Mouse (Mus musculus): Measurements from ENCODE around the gene Rnf41.

Gene Rnf41

DNA sequence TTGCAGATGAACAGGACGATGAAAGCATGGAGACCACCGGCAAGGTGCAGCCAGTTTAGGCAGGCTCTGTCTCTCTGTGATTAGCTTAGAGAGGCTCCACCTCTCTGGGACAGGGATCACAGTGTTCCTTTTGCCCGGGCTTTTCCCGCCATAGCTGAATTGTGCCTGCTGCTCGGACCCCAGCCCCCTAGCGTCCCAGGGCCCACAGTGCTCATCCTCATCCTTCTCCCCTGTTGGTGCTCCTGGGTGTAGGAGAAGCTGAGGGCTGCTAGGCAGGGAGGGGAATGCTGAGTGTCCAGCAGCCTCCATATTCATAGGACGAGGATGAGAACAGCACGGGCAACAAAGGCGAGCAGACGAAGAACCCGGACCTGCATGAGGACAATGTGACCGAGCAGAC lies 62.9 kb downstream of the Rnf41 start:
- no peak for DNase-seq (ENCODE audit: low read depth, low spot score)

DNA sequence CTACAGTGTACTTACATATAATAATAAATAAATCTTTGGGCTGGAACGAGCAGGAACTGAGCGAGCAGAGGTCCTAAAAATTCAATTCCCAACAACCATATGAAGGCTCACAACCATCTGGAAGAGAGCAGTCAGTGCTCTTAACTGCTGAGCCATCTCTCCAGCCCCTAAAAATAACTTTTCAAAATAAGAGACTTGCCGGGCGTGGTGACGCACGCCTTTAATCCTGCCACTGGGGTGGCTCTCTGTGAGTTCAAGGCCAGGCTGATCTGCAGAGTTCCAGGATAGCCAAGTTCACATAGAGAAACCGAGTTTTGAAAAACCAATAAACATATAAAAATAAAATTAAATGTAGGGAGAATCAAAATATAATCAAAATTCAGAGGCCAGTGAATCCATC lies 74.9 kb downstream of the Rnf41 start:
- no peak for DNase-seq (ENCODE audit: low read depth, low spot score)

DNA sequence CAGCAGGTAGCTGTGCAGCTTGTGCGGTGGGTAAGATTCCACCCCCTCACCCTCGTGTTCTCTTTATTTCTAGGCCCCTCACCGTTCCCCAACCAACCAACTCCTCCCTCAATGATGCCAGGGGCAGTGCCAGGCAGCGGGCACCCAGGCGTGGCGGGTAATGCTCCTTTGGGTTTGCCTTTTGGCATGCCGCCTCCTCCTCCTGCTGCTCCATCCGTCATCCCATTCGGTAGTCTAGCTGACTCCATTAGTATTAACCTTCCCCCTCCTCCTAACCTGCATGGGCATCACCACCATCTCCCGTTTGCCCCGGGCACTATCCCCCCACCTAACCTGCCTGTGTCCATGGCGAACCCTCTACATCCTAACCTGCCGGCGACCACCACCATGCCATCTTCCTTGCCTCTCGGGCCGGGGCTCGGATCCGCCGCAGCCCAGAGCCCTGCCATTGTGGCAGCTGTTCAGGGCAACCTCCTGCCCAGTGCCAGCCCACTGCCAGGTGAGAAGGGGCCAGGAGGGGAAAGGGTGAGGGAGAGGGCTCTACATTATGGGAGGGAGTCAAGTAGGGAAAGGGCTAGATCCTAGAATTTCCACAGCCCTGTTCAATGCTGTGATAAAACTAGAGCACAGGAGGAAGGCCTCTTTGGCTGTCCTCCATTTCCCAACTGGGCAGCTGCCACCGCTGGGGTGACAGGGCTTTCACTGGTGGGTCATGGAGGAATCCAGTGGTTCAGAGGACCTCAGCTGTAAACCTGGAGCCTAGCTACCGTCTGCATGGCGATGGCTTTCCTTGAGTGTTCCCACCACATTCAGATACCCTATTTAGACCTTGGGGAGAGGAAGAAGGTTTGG lies 76.6 kb downstream of the Rnf41 start:
- DNase-seq (ENCODE audit: low read depth, low spot score) = no peak

DNA sequence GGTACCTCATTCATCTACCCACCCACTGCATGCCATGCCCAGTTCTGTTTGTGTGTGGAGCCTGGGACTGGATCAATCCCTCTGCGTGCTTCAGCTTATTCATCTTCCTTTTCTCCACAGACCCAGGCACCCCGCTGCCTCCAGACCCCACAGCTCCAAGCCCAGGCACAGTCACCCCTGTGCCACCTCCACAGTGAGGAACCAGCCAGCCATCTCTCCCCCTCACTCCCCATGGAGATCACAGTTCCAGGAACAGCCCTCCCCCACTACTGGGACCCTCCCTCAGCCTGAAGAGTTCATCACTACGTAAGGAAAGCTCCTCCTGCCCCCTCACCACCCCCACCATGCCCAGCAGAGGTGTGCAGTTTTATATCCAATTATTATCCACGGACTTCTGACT lies 77.3 kb downstream of the Rnf41 start:
- no peak for DNase-seq (ENCODE audit: low read depth, low spot score)

DNA sequence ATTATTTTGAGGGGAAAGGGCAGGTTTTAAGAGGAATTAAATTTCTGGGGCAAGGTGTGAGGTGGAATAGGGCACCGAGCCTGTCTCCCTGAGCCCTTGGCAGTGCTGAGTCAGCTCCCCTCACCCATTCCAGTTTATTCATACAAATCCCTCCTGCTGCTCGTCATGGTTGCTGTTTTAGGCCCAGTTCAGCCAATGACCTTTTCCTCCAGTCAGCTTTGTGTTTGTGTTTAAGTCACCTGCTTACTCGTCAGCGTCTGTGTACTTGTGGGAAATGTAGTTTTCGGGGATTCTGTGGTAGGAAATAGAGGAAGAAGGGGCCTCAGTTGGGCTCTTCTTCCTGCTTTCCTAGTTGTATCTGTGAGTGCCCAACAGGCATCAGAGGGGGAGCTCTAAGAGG lies 77.9 kb downstream of the Rnf41 start:
- no peak for DNase-seq (ENCODE audit: low read depth, low spot score)

DNA sequence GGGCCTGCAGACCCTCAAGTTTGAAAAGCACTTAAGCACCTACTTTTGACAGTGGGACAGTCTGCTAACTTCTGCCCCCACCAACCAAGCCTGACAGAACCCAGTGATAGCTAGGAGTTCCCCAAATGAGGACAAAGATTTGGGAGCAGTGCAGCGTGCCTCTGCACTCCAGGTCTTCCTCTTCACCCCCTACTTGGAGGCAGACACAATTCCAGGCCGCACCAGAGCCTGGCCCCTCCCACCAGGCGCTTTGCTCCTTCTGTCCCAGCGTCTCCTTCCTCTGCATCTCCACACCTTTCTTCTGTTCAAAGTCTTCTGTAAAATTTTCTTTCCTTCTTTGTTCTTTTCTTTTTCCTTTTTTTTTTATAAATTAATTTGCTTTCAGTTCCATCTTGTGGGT lies 78.3 kb downstream of the Rnf41 start:
- DNase-seq (ENCODE audit: low read depth, low spot score) = no peak

DNA sequence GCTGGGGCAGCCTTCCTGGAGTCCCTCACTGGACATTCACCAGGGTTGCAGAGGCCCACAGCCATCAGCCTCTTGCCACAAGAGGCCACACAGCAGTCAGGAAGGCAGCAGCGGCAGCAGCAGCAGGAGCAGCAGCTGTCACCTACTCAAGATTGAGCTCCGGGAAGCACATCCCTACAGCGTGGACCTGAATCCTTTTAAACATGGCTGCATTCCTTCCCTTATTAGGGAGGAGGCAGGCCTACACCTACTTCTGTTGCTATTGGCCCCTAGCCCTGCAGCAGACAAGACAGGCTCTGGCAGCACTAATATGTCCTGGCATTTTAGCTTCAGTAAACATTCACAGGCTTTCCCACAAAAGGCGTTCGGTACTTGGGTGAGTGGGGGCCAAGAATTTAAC lies 78.8 kb downstream of the Rnf41 start:
- DNase-seq (ENCODE audit: low read depth, low spot score) = no peak

DNA sequence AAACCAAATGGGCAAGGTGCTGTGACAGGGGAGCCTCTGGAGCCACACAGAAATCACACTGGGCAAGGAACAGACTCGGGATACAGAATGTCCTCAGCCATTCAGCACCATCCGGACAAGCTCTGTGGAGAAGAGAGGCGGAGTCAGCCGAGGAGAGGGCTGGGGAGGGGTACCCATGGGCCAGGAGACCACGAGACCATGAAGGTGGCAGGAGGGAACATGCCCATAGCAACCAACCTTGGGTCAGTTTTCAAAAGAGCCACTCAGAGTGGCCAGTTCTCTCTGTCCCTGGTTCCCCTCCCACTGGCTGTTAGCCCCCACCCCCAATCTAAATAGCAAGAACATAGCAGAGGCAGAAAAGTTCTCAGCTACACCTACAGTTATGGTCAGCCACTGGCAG lies 79.5 kb downstream of the Rnf41 start:
- no peak for DNase-seq (ENCODE audit: low read depth, low spot score)

Data from mesoderm, embryonic 11.5 days (tissue).